Mouse (Mus musculus) megakaryocyte, embryonic 14.5 days (primary cell): Measurements from ENCODE around the gene Hivep3. TPM values are rescaled to one million over a fixed set of nuclear protein-coding genes. Genes with fewer than 3 reads are reported as not detected.
A peak's percentile ranks its signal among the peaks of the same experiment; 100 is the strongest.

Experiments used
- H3K27me3 ChIP-seq: replicated peaks from 2 replicates; pipeline ENCODE3; 2012; ENCODE audit warnings: inconsistent platforms
- H3K36me3 ChIP-seq: replicated peaks from 2 replicates; pipeline ENCODE3; 2012; ENCODE audit warnings: low read length, inconsistent platforms, mixed read lengths
- H3K4me1 ChIP-seq: 2 replicates; pipeline ENCODE4 v1.6.1; 2012; ENCODE audit warnings: inconsistent platforms
- H3K4me3 ChIP-seq: replicated peaks from 2 replicates; pipeline ENCODE3; 2012; ENCODE audit warnings: moderate library complexity, mild to moderate bottlenecking, inconsistent platforms
- H3K9me3 ChIP-seq: 2 replicates; pipeline ENCODE4 v1.6.1; 2012; ENCODE audit warnings: inconsistent platforms
- FLI1 ChIP-seq: IDR thresholded peaks from 2 replicates; pipeline ENCODE4 v1.6.1; 2012; ENCODE audit warnings: low read length, inconsistent platforms, mixed read lengths
- GATA1 ChIP-seq: IDR thresholded peaks from 3 replicates; pipeline ENCODE4 v1.6.1; 2012; ENCODE audit warnings: mixed read lengths, low read length, inconsistent platforms, borderline replicate concordance
- polyA plus RNA-seq: library from polyadenylated mRNA; stranded (reverse); fragments of >175 nt; gene quantifications from 2 replicates; pipeline ENCODE4 v1.2.3, GENCODE M21; 2012; ENCODE audit warnings: low replicate concordance; ENCODE audit not compliant: insufficient read depth

Gene Hivep3
- polyA plus RNA-seq, 1 experiment = 10.4 TPM

DNA sequence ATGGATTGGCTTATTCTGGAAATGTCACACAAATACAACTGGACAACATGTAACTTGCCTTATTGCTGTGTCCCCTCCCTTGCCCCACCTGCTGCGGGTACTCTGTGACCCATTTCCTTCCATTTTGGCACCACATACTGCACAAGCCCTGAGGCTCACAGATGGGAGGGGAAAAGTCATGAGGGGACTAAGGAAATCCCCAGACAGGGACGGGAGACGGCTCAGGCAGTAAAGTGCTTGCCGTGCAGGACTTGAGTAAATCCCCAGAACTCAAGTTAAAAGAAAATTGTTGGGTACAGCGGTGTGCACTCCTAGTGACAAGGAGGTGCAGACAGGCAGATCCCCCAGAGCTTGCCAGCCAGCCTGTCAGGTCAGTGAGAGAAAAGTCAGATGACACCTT, 7.5 kb upstream of the Hivep3 start:
- TF ChIP-seq FLI1 = no peak
- TF ChIP-seq GATA1 = no peak
- Histone ChIP-seq H3K4me1 (peaks cover 5% of the 10 kb centered on the region), H3K9me3 (peaks cover 14% of the 10 kb centered on the region), H3K36me3 (no peaks in the 10 kb centered on the region), H3K4me3 (no peak overlapping the region), H3K27me3 (peaks cover 85% of the 10 kb centered on the region)

DNA sequence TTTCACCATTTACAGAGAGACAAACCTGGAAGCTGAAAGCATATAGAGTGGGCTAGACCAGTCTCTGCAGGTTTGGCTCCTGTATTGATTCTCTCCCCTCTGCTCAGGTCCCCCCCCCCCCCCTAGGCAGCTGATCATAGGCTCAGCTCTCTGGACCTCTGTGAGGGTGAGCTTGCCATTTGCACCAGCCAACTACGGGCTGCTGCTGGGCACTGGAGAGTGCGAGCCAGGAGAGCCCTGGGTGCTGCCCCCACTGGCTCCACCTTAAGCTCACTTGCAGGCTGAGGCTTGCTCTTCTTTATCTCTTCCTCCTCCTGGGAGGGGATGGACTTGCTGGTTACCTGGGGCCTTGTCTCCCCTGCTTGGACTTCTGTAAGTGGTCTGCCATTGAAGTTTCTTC, 5.7 kb upstream of the Hivep3 start:
- Histone ChIP-seq H3K4me3 (no peak overlapping the region), H3K9me3 (peaks cover 10% of the 10 kb centered on the region), H3K36me3 (no peaks in the 10 kb centered on the region), H3K27me3 (peaks cover 86% of the 10 kb centered on the region), H3K4me1 (peaks cover 6% of the 10 kb centered on the region)
- TF ChIP-seq GATA1 (no peak), FLI1 (no peak)

DNA sequence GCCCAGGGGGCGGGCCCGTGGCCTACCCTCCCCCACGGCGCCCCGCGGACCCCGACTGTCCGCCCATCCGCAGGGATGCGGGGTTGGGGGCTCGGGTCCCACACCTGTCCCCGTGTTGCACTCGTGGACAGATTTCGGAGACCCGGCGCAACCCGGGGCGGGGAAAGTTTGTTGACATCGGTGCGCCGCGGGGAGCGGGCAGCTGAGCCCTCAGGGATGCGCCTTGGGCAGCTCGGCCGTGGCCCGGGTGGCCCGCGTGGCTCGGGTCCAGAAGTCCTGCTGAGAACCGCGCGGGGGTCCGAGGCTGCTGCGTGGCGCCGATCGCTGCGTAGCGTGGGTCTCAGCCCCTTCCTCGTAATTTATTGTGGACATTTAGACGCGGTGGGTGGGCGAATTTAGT, 358 bp downstream of the Hivep3 start:
- Histone ChIP-seq H3K9me3 (no peaks in the 10 kb centered on the region; the same call in 1 of the 2 replicates), H3K4me1 (peaks cover 56% of the 10 kb centered on the region), H3K4me3 (peak overlapping the region; percentile 96), H3K36me3 (no peaks in the 10 kb centered on the region), H3K27me3 (peaks cover 65% of the 10 kb centered on the region)
- TF ChIP-seq FLI1 (no peak), GATA1 (no peak)

DNA sequence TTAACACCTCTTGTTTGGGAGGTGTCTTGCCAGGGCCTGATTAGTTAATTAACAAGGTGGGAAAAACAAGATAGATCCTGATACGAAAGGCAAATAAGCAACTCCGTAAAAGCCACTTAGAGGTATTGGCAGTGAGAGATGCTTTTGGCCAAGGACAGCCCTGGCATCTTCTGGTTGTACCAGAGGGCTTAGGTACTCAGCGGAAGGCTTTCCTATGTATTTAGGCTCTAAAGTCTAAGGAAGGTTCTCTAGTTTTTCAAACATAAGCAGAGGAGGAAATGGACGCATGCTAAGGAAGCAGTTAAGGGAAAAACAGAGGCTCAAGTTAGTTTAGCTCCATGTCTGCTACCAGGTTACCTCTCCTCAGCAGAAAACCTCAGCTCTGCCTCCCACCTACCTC, 768 bp downstream of the Hivep3 start:
- no peaks in the 10 kb centered on the region; the same call in 1 of the 2 replicates for H3K9me3 ChIP-seq
- H3K27me3 ChIP-seq = peaks cover 63% of the 10 kb centered on the region
- TF ChIP-seq FLI1 = no peak
- TF ChIP-seq GATA1 = no peak
- H3K36me3 ChIP-seq = no peaks in the 10 kb centered on the region
- peak overlapping the region; percentile 96 for H3K4me3 ChIP-seq
- peaks cover 61% of the 10 kb centered on the region for H3K4me1 ChIP-seq

DNA sequence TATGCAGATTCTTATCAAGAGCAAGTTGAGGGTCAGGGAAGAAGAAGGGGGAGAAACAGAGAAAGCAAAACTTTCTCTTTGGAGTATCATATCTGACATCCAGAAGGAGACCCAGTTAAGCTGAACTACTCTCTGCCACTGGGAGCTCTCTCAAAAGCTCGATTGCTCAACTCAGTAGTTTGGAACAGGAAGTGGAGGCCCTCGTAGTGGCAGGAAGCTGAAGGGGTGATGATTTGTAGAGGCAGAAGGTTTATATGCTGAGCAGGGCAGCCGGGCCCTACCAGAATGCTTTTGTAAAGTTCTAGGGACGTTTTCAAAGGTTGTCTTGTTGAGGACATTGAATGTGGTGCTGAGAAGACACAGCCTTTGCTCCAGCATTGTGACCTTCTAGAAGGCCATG, 5.1 kb downstream of the Hivep3 start:
- peak overlapping the region; percentile 82 for H3K4me3 ChIP-seq
- TF ChIP-seq FLI1 (no peak), GATA1 (no peak)

DNA sequence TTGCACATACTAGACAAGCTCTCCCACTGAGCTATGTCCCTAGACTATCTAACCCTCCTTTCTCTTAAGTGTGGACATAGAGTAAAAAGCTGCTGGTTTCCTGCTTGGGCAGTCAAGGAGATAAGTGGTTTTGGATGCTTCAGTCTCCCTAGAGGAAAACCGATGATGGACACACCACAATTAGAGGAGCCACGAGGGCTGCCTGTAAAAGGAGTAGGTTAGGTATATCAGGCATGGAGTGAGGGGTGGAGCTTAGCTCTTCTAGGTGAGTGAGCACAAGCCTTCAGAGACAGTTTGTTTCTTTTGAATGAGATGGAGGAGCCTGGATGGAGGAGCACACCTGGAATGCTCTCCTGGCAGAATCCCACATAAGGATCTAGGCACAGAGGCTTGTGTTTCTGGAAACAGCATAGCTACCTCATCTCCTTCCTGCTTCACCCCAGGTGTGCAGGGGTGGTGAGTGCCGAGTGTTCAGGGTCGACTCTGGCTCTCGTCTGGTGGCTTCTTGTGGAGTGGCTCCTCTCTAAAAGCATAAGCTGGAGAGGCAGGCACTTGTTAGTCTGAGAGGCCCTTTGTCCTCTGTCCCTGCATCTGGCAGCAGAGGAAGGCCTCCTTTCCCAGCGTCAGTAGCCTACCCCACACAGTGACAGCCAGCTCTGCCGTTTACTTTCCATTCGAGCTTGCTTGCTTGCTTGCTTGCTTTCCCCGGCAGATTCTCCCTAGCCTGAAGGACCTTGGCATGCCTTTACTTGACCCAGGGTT, 5.9 kb downstream of the Hivep3 start:
- TF ChIP-seq FLI1 (no peak), GATA1 (no peak)
- Histone ChIP-seq H3K4me3 (peak overlapping the region; percentile 68), H3K27me3 (peaks cover 70% of the 10 kb centered on the region), H3K4me1 (peaks cover 55% of the 10 kb centered on the region), H3K9me3 (no peaks in the 10 kb centered on the region), H3K36me3 (peaks cover 20% of the 10 kb centered on the region)

More for the DNA sequence above, 5.1 kb downstream of the Hivep3 start:
- peaks cover 64% of the 10 kb centered on the region for H3K4me1 ChIP-seq
- H3K9me3 ChIP-seq = no peaks in the 10 kb centered on the region
- peaks cover 71% of the 10 kb centered on the region for H3K27me3 ChIP-seq
- H3K36me3 ChIP-seq = peaks cover 14% of the 10 kb centered on the region

DNA sequence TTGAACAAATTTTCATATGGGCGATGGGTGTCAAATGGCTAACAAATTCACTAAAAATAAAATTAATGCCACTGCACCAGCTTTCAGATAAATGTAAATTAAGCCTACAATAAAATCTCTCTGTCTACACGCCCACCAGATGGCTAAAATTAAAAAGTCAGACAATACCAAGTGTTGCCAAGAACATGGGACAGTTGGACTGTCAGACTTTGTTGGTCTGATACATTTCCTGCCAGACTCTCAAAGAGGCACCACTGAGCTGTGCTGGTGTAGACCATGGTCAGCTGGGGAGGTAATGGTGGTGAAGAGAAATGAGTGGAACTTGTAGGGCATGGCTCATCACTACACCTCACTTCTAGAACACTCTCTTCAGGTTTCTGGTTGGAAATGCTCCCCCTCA, 14.8 kb downstream of the Hivep3 start:
- peaks cover 17% of the 10 kb centered on the region for H3K36me3 ChIP-seq
- TF ChIP-seq GATA1 (no peak), FLI1 (no peak)

DNA sequence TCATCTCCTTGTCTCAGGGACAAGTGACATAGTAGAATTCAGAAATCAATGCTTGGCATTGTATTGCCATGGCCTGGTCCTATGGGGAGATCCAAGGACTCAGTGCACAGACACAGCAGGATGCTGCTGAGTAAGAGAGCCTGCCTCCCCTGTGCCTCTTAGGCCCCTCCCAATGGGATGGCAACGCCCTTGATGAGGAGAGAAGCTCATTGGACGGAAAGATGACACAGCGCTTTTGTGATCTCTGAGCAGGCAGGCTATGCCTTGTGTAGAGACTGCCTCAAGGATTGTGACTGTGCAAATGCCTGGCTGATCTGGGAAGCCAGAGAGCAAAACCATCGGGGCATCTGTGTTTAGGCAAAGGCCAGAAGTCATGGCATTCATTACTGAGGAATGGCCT, 16.6 kb downstream of the Hivep3 start:
- H3K4me1 ChIP-seq = peaks cover 62% of the 10 kb centered on the region
- H3K36me3 ChIP-seq = peaks cover 11% of the 10 kb centered on the region
- peak overlapping the region; percentile 67 for H3K4me3 ChIP-seq
- H3K9me3 ChIP-seq = 0 out of 2 replicates have a peak, but pooled peaks cover 4% of the 10 kb centered on the region
- TF ChIP-seq GATA1 (no peak), FLI1 (no peak)
- H3K27me3 ChIP-seq = peaks cover 26% of the 10 kb centered on the region

More for the DNA sequence above, 14.8 kb downstream of the Hivep3 start:
- peaks cover 50% of the 10 kb centered on the region for H3K4me1 ChIP-seq
- no peak overlapping the region for H3K4me3 ChIP-seq
- H3K27me3 ChIP-seq = peaks cover 39% of the 10 kb centered on the region
- 0 out of 2 replicates have a peak, but pooled peaks cover 4% of the 10 kb centered on the region for H3K9me3 ChIP-seq

DNA sequence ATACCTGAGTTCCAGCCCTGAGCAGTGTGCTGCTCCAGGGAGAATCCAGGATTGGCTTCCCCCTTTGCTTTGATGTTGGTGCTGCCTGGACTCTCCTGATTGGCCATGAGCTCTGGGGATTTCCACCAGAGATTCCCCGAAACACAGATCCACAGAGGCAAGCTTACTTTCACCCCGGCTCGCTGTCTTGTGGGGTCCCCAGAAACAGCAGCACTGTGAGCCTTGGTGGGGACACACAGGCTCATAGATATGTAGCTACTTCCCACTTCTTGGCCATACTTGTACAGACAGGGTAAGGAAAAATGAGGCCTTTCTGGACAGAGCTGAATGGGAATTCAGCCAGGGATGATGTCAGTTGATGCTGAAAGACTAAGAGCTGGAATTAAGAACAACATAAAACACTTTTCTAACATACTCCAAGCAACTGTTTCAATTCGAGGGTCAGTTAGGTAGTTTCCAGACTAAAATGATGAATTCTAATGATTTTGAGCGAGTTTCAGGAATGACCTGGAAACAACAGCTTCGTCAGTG, 17.2 kb downstream of the Hivep3 start:
- 0 out of 2 replicates have a peak, but pooled peaks cover 4% of the 10 kb centered on the region for H3K9me3 ChIP-seq
- H3K27me3 ChIP-seq = peaks cover 22% of the 10 kb centered on the region
- H3K4me3 ChIP-seq = peak overlapping the region; percentile 67
- TF ChIP-seq FLI1 (no peak), GATA1 (no peak)
- peaks cover 11% of the 10 kb centered on the region for H3K36me3 ChIP-seq
- peaks cover 62% of the 10 kb centered on the region for H3K4me1 ChIP-seq

DNA sequence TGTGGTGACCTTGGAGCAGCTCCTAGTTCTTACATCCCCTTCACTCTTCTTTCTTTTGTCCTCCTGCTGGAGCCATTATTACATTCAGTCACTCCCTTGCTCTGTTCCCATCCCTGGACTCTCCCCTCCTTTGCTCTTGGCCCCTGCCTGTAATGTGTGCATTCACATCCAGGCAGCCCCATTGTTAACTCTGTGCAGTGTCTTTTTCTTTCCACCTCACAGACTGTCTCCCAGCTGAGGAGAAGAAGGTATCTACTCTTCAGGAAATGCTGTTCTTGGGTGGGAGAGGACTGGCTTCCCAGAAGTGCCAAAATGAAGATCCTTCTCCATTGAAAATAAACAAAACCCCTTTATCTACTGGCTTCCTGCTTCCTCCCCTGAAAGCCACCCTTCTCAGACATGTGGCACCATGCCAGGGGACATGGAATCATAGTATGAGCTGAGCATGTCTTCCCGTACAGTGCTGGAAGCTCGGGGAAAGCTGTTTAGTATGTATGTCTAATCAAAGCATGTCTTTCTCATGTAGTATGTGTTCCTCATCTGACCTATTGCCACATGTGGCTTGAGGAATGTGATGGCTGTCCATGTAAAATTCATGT, 17.9 kb downstream of the Hivep3 start:
- 0 out of 2 replicates have a peak, but pooled peaks cover 4% of the 10 kb centered on the region for H3K9me3 ChIP-seq
- H3K4me1 ChIP-seq = peaks cover 63% of the 10 kb centered on the region
- peak overlapping the region; percentile 11 for H3K4me3 ChIP-seq
- no peak for TF ChIP-seq FLI1
- H3K36me3 ChIP-seq = peaks cover 13% of the 10 kb centered on the region
- peaks cover 19% of the 10 kb centered on the region for H3K27me3 ChIP-seq
